Mouse (Mus musculus): ENCODE results near the gene Hnrnph2. TPM values are rescaled to one million over a fixed set of nuclear protein-coding genes. Genes with fewer than 3 reads are reported as not detected.

The Hnrnph2 gene
- polyA plus RNA-seq, 1 experiment from 2014 or later, result 112 TPM

DNA sequence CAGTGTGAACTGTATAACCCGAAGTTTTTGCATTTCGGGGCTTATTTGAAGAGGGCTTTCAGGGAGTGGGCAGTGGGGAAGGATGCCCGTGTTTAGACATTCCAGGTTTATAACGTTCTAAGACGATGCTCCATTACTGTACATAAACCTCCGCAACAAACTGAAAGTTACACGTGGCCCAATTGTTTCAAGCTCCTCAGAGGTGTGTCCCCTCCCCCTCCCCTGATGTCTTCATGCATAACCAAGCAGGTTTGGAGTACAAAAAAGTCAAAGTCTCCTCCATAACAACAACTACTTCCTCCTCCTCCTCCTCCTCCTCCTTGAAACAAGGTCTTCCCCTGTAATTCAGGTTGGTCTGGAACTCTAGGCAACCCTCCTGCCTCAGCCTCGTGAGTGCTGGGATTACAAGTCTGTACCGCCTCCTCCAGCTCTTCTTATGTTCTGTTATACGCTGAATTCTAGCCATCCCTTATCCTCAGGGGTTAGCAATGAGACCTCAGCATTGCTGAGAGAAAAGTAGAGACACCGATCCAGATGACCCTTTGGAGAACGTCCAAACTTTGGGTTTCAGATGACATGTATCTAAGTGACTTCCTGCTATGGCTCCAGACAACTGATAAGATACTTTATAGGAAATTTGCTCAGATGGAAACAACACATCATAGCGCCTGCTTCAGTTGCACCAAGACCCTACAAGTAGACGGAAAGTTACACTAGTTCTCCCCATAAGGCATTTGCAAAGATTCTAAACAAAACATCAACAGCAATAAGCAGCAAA, 20.3 kb upstream of the Hnrnph2 start:
- ATAC-seq (ENCODE audit: insufficient read depth) (no peak), DNase-seq (no peak)
- Histone ChIP-seq H3K27me3 (ENCODE audit: insufficient read depth, low read length) (no peaks in the 10 kb centered on the region), H3K9me3 (ENCODE audit: low read depth, low read length) (no peaks in the 10 kb centered on the region), H3K4me3 (ENCODE audit: low read depth, low read length) (no peak overlapping the region), H3K4me2 (no peak overlapping the region), H3K36me3 (ENCODE audit: insufficient read depth) (no peaks in the 10 kb centered on the region), H3K9ac (no peak overlapping the region), H3K27ac (ENCODE audit: low read depth) (no peak overlapping the region), H3K4me1 (ENCODE audit: insufficient read depth) (no peaks in the 10 kb centered on the region)
- no peak for TF ChIP-seq CTCF (IDR thresholded peaks at IDR 0.05; ENCODE audit: low read depth)
- WGBS, result 81% methylated on average over 14 of the region's 14 CpGs

DNA sequence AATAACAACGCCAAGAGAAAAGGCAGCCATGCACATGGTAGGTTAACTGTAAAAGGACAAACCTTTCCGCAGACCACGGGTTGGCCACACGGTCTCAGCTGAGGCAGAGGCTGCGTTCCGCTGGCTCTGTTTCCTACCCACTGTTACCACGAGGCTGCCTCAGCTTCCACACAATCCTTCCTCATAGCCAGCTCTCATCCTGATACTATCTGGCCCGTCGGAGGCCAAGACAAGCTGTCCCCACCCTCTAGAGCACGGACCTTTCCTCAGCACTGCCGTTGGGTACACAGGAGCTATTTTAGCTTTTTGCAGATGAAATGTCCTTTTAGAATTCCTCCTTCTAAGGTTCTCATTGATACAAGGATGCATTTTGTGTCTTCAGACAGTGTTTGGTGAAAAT, 18.7 kb upstream of the Hnrnph2 start:
- H3K9me3 ChIP-seq (ENCODE audit: low read depth, low read length), result no peaks in the 10 kb centered on the region
- no peaks in the 10 kb centered on the region for H3K4me1 ChIP-seq (ENCODE audit: insufficient read depth)
- H3K9ac ChIP-seq, result no peak overlapping the region
- H3K4me2 ChIP-seq, result no peak overlapping the region
- no peaks in the 10 kb centered on the region for H3K36me3 ChIP-seq (ENCODE audit: insufficient read depth)
- no peak overlapping the region for H3K27ac ChIP-seq (ENCODE audit: low read depth)
- no peak for ATAC-seq (ENCODE audit: insufficient read depth)
- no peaks in the 10 kb centered on the region for H3K27me3 ChIP-seq (ENCODE audit: insufficient read depth, low read length)
- H3K4me3 ChIP-seq (ENCODE audit: low read depth, low read length), result no peak overlapping the region
- WGBS, result 81% methylated on average over 11 of the region's 11 CpGs
- no peak for DNase-seq
- TF ChIP-seq CTCF (IDR thresholded peaks at IDR 0.05; ENCODE audit: low read depth), result no peak

DNA sequence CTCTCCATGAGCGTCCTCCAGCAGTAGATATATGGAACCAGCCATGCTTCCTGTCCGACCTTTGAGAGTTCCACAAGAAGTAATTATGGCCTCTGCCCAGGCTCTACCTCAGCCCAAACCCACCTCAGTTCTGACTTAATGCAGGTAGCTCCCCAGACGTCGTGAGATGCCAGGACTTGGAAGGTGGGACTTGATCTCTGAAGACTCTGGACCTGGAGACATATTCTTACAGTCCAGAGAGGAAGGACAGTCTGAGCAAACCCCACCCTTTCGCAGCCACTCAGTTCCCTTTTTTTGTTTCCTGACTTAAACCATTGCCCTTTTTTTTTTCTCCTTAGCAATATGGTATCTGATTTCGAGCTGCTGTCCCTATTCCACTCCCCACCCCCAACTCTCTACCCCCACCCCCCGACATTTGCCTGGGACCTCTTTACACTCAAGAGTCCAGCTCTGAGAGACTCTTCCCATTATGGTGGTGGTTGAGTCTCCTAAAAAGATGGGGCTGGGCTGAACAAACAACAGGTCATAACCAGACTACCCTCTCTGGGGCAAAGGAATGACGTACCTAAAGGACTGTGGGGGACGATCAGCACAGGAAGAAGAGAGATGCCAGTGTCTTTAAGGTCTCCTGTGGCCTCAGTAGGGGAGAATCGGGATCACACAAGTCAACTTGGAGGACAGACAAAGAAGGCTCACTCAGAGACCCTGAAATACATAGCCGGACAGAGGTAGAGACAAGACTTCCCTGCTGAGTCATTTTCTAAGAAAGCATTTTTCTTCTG, 17.9 kb upstream of the Hnrnph2 start, which contains the start of gene Btk:
Btk (minus strand) TSS at position 683 of the 782 bp plus-strand sequence.
- WGBS, result 80% methylated on average over 11 of the region's 11 CpGs
- H3K4me1 ChIP-seq (ENCODE audit: insufficient read depth), result no peaks in the 10 kb centered on the region
- no peaks in the 10 kb centered on the region for H3K9me3 ChIP-seq (ENCODE audit: low read depth, low read length)
- H3K4me3 ChIP-seq (ENCODE audit: low read depth, low read length), result no peak within 1 kb of the TSS
- no peak within 1 kb of the TSS for H3K4me2 ChIP-seq
- no peak for ATAC-seq (ENCODE audit: insufficient read depth)
- no peak for TF ChIP-seq CTCF (IDR thresholded peaks at IDR 0.05; ENCODE audit: low read depth)
- no peak within 1 kb of the TSS for H3K9ac ChIP-seq
- H3K27ac ChIP-seq (ENCODE audit: low read depth), result no peak within 1 kb of the TSS
- DNase-seq, result no peak
- H3K36me3 ChIP-seq (ENCODE audit: insufficient read depth), result peaks cover 6% of the 10 kb centered on the region; the same call in 1 of the 2 replicates
- no peaks in the 10 kb centered on the region for H3K27me3 ChIP-seq (ENCODE audit: insufficient read depth, low read length)

DNA sequence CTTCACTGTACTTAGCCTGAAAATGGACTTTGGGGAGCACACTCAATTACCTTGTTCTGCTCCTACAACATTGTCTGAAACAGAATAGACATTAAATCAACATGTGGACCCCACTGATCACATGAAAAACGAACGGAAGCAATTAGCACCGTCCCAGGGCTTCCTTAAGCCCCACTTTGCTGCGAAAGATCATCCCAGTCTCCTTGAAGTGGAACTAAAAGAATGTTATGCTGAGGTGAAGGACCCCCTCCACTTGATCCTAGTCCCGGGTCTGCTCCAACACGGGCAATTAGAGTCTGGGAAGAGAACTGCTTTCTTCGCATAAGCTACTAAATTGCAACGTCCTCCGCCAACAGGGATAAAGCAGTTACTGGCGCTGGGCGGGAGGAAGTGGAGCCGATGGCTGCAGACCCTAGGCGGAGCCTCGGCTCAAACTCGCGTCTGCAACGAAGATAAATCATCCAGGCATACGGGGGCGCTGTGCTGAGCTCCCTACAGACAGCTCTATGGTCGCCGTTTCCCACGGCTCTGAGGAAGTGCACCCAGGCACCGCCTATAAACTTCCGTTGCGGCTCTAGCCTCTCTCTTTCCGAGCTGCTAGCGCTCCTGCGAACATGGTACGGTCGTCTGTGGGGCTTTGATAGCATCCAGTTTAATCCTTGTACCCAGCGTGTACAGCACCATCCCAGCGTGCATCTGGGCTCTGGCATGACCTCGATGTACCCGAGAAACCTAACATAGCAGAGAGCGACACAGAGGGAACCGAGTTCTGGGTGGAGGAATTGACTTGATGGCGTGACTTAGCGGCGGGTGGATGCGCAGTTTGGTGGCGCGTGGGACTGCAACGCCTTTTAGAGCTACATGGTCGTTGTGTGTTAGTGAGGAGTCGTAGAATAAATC, 15.6 kb upstream of the Hnrnph2 start, which contains the start of gene Rpl36a:
Rpl36a (plus strand) TSS at position 552 of the 900 bp plus-strand sequence.
- H3K27me3 ChIP-seq (ENCODE audit: insufficient read depth, low read length), result no peaks in the 10 kb centered on the region
- TF ChIP-seq CTCF (IDR thresholded peaks at IDR 0.05; ENCODE audit: low read depth), result peak; percentile 67
- ATAC-seq (ENCODE audit: insufficient read depth), result peak; percentile 98

DNA sequence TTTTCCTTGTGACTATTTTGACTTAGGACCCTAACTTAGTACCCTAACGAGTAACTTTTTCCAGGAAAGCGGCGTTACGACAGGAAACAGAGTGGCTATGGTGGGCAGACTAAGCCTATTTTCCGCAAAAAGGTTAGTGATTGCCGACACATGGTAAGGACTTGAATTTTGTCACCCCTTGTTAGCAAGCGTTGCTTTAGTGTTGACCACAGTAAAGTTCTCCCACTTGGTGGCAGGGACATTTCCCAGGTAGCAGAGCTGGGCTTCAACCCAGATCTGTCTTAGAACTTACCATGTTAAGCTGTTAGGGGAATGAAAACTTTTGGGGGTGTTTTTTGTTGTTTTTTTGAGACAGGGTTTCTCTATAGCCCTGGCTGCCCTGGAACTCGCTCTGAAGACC, 14.5 kb upstream of the Hnrnph2 start:
- Histone ChIP-seq H3K9me3 (ENCODE audit: low read depth, low read length) (no peaks in the 10 kb centered on the region), H3K4me1 (ENCODE audit: insufficient read depth) (no peaks in the 10 kb centered on the region), H3K36me3 (ENCODE audit: insufficient read depth) (peaks cover 21% of the 10 kb centered on the region), H3K4me2 (peak overlapping the region; percentile 69), H3K27ac (ENCODE audit: low read depth) (peak overlapping the region; percentile 94; the same call in 1 of the 2 replicates), H3K4me3 (ENCODE audit: low read depth, low read length) (peak overlapping the region; percentile 54), H3K27me3 (ENCODE audit: insufficient read depth, low read length) (no peaks in the 10 kb centered on the region), H3K9ac (peak overlapping the region; percentile 75)
- DNase-seq, result no peak
- WGBS, result 21% methylated on average over 8 of the region's 8 CpGs
- no peak for ATAC-seq (ENCODE audit: insufficient read depth)
- no peak for TF ChIP-seq CTCF (IDR thresholded peaks at IDR 0.05; ENCODE audit: low read depth)

More for the DNA sequence above, 15.6 kb upstream of the Hnrnph2 start, which contains the start of gene Rpl36a:
- DNase-seq, result peak; percentile 96
- Histone ChIP-seq H3K36me3 (ENCODE audit: insufficient read depth) (peaks cover 21% of the 10 kb centered on the region), H3K4me1 (ENCODE audit: insufficient read depth) (no peaks in the 10 kb centered on the region), H3K4me3 (ENCODE audit: low read depth, low read length) (peak within 1 kb of the TSS; percentile 54), H3K9me3 (ENCODE audit: low read depth, low read length) (no peaks in the 10 kb centered on the region), H3K27ac (ENCODE audit: low read depth) (peak within 1 kb of the TSS; percentile 94), H3K9ac (peak within 1 kb of the TSS; percentile 75), H3K4me2 (peak within 1 kb of the TSS; percentile 69)
- WGBS, result 10% methylated on average over 45 of the region's 45 CpGs

DNA sequence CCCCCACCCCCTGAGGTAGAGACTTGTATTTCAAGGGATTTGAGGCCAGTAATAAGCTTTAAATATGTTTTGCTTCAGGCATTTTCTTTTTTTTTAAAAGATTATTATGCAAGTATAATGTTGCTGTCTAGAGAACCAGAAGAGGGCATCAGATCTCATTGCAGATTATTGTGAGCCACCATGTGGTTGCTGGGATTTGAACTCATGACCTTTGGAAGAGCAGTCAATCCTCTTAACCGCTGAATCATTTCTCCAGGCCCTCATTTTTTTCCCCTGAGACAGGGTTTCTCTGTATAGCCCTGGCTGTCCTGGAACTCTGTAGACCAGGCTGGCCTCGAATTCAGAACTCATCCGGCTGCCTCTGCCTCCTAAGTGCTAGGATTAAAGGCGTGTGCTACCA, 12.7 kb upstream of the Hnrnph2 start:
- Histone ChIP-seq H3K9me3 (ENCODE audit: low read depth, low read length) (no peaks in the 10 kb centered on the region), H3K36me3 (ENCODE audit: insufficient read depth) (peaks cover 21% of the 10 kb centered on the region), H3K27ac (ENCODE audit: low read depth) (no peak overlapping the region), H3K9ac (no peak overlapping the region), H3K4me3 (ENCODE audit: low read depth, low read length) (no peak overlapping the region), H3K4me2 (no peak overlapping the region), H3K4me1 (ENCODE audit: insufficient read depth) (no peaks in the 10 kb centered on the region), H3K27me3 (ENCODE audit: insufficient read depth, low read length) (no peaks in the 10 kb centered on the region)
- WGBS, result 76% methylated on average over 4 of the region's 4 CpGs
- ATAC-seq (ENCODE audit: insufficient read depth), result no peak
- no peak for DNase-seq
- TF ChIP-seq CTCF (IDR thresholded peaks at IDR 0.05; ENCODE audit: low read depth), result no peak
